ENCODE assay signal across 9 mouse cellular contexts in genomic region chr5:104110171-104110920, GRCm38 (mm10). TPM values are rescaled to one million over a fixed set of nuclear protein-coding genes. Genes with fewer than 3 reads are reported as not detected.
DNase-seq lines count a peak whose midpoint lies in the region; ATAC-seq and TF ChIP-seq lines count a peak whose summit lies in the region.
"Had no signal": no experiment of that assay in that cellular context is flagged by ENCODE, and none has a peak within 500 bp of the region (broad histone marks: within the 10 kb centered on the region; RNA-seq: fewer than 3 reads in every experiment).

No protein-coding gene starts in this region.

- H3K27ac ChIP-seq in testis, adult 2 months (ENCODE audit: control insufficient read depth, insufficient read depth, low read depth, low read length): peak overlapping the region; percentile 37; the same call in 1 of the 2 replicates
- peak overlapping the region; percentile 68 for H3K27ac ChIP-seq in forebrain, embryonic 16.5 days (ENCODE audit: low read length)
- H3K27ac ChIP-seq in layer of hippocampus, adult 2 months: peak overlapping the region; percentile 97
- H3K27ac ChIP-seq in neural tube, embryonic 12.5 days: peak overlapping the region; percentile 67
- H3K27ac ChIP-seq: liver, embryonic 13.5 days had no signal

- H3K27me3 ChIP-seq in testis, adult 2 months (ENCODE audit: control insufficient read depth, insufficient read depth, low read length): no peaks in the 10 kb centered on the region
- H3K27me3 ChIP-seq in forebrain, embryonic 16.5 days (replicated peaks; ENCODE audit: control insufficient read depth, insufficient read depth, low read length): no peaks in the 10 kb centered on the region
- H3K27me3 ChIP-seq in neural tube, embryonic 12.5 days (replicated peaks): no peaks in the 10 kb centered on the region

- H3K4me1 ChIP-seq in testis, adult 2 months (ENCODE audit: control insufficient read depth, insufficient read depth, low read length): peaks cover 9% of the 10 kb centered on the region
- peaks cover 60% of the 10 kb centered on the region for H3K4me1 ChIP-seq in forebrain, embryonic 16.5 days (replicated peaks; ENCODE audit: control insufficient read depth, insufficient read depth, low read length)
- H3K4me1 ChIP-seq in neural tube, embryonic 12.5 days: peaks cover 75% of the 10 kb centered on the region

- H3K9ac ChIP-seq in forebrain, embryonic 16.5 days (replicated peaks; ENCODE audit: low read depth, low read length): no peak overlapping the region
- H3K9ac ChIP-seq in neural tube, embryonic 12.5 days: no peak overlapping the region
- H3K9ac ChIP-seq: liver, embryonic 13.5 days had no signal

- no peaks in the 10 kb centered on the region for H3K9me3 ChIP-seq in forebrain, embryonic 16.5 days (ENCODE audit: control insufficient read depth, low read length)
- no peaks in the 10 kb centered on the region for H3K9me3 ChIP-seq in neural tube, embryonic 12.5 days
- H3K9me3 ChIP-seq: liver, embryonic 13.5 days had no signal

- no peak for TF ChIP-seq CTCF in testis, adult 2 months (IDR thresholded peaks at IDR 0.05; ENCODE audit: control insufficient read depth, insufficient read depth, insufficient replicate concordance, low read depth, low read length)
- TF ChIP-seq CTCF in layer of hippocampus, adult 2 months (conservative IDR thresholded peaks at IDR 0.05): no peak

- peak overlapping the region; percentile 19 for H3K4me2 ChIP-seq in forebrain, embryonic 16.5 days (ENCODE audit: low read length)
- H3K4me2 ChIP-seq in neural tube, embryonic 12.5 days (replicated peaks): peak overlapping the region; percentile 54
- H3K4me2 ChIP-seq: liver, embryonic 13.5 days had no signal

- DNase-seq in testis, postnatal 10 days (ENCODE audit: low spot score): no peak
- peak in 1 of 2 experiments; percentile 81 for DNase-seq in layer of hippocampus, adult 2 months (ENCODE audit: low spot score in 2 of 2)
- no peak for DNase-seq in spleen, postnatal 10 days (ENCODE audit: low spot score in 2 of 2)
- DNase-seq in urinary bladder, postnatal 4 days (ENCODE audit: low spot score in 2 of 2): no peak
- no peak for DNase-seq in ovary, adult 18-20 months (ENCODE audit: low spot score)
- DNase-seq: liver, embryonic 13.5 days had no signal

- WGBS in forebrain, embryonic 16.5 days: 2% methylated on average over 9 of the region's 9 CpGs
- WGBS in neural tube, embryonic 12.5 days: 4% methylated on average over 9 of the region's 9 CpGs

- peak; percentile 81 for ATAC-seq in forebrain, embryonic 16.5 days
- ATAC-seq in neural tube, embryonic 12.5 days (ENCODE audit: low FRiP score, low read depth): peak; percentile 77

- H3K4me3 ChIP-seq in testis, adult 2 months (ENCODE audit: control insufficient read depth, low read depth, low read length): no peak overlapping the region
- H3K4me3 ChIP-seq in forebrain, embryonic 16.5 days (replicated peaks; ENCODE audit: low read length): 0 out of 2 replicates have a peak overlapping the region, but pooled peaks have one; percentile 0
- H3K4me3 ChIP-seq in layer of hippocampus, adult 2 months: peak overlapping the region; percentile 77
- H3K4me3 ChIP-seq in neural tube, embryonic 12.5 days: no peak overlapping the region
- H3K4me3 ChIP-seq: liver, embryonic 13.5 days had no signal

- no peaks in the 10 kb centered on the region for H3K36me3 ChIP-seq in testis, adult 2 months (ENCODE audit: control insufficient read depth, insufficient read depth, low read length)
- H3K36me3 ChIP-seq in forebrain, embryonic 16.5 days (ENCODE audit: control insufficient read depth, insufficient read depth): no peaks in the 10 kb centered on the region
- H3K36me3 ChIP-seq in neural tube, embryonic 12.5 days: no peaks in the 10 kb centered on the region
- H3K36me3 ChIP-seq: liver, embryonic 13.5 days had no signal

- TF ChIP-seq POLR2A in testis, adult 2 months (IDR thresholded peaks at IDR 0.05; ENCODE audit: control insufficient read depth, low read depth, low read length): no peak

RNA-seq across cellular contexts. Expression of gene Sparcl1, which starts 3.2 kb away (rescaled TPM):
- polyA plus RNA-seq in testis, adult 2 months (2012; rRNA removed): 15.8 and 23.1 TPM in 2 replicates
- 110 and 137 TPM in 2 replicates for polyA plus RNA-seq in forebrain, embryonic 16.5 days (2015; fragmentation: Nextera tagmentation; extraction: Ambion mirVana)
- 1,000 to 10,000 TPM; 1,426 to 1,439 TPM for total RNA-seq in layer of hippocampus, adult 2 months (2021)
- polyA plus RNA-seq in neural tube, embryonic 12.5 days (2016; fragmentation: Nextera tagmentation; extraction: Ambion mirVana): 88.0 and 95.9 TPM in 2 replicates

RNA-seq across cellular contexts. Expression of gene Gm17660, which starts 32.9 kb away (rescaled TPM):
- polyA plus RNA-seq in testis, adult 2 months (2012; rRNA removed): 0.26 and 0.62 TPM in 2 replicates
- not detected in 2 replicates for polyA plus RNA-seq in forebrain, embryonic 16.5 days (2015; fragmentation: Nextera tagmentation; extraction: Ambion mirVana)
- total RNA-seq in layer of hippocampus, adult 2 months (2021): not detected
- polyA plus RNA-seq in neural tube, embryonic 12.5 days (2016; fragmentation: Nextera tagmentation; extraction: Ambion mirVana): not detected in 2 replicates
- polyA plus RNA-seq: liver, embryonic 13.5 days had no signal

Comparison
In these comparisons a context has a peak if more than half of its experiments do, and no peak if none do; other contexts are left out.
1. H3K27ac ChIP-seq: peak in every context shown above with its lines; median percentile 97 in layer of hippocampus, adult 2 months; 68 in forebrain, embryonic 16.5 days; 67 in neural tube, embryonic 12.5 days; 37 in testis, adult 2 months.
2. H3K4me3 ChIP-seq: peak in forebrain, embryonic 16.5 days (single experiment) and layer of hippocampus, adult 2 months (single experiment); none in testis, adult 2 months (single experiment) and neural tube, embryonic 12.5 days (single experiment).